Mouse (Mus musculus) heart, adult 2 months (tissue): Measurements from ENCODE around the gene Prrx1.

ENCODE experiments used
- CTCF ChIP-seq: fragments of 200-600 bp; IDR thresholded peaks from 2 replicates; pipeline ENCODE4 v1.8.1; 2022; ENCODE audit warnings: antibody characterized with exemption, mild to moderate bottlenecking, moderate library complexity
- EP300 ChIP-seq: fragments of 200-500 bp; IDR thresholded peaks from 2 replicates; pipeline ENCODE4 v1.6.1; 2011; ENCODE audit warnings: low read depth, low read length, control low read depth; ENCODE audit not compliant: insufficient read depth
- POLR2A ChIP-seq: fragments of 200-500 bp; IDR thresholded peaks from 2 replicates; pipeline ENCODE4 v1.6.1; 2011; ENCODE audit warnings: mild to moderate bottlenecking, low read depth, low read length, control low read depth; ENCODE audit not compliant: insufficient read depth

- TF ChIP-seq EP300 (no peak), POLR2A (no peak), CTCF (no peak)
Observed at GRCm38 (mm10) chr1:163283980-163284635, 29.4 kb downstream of the Prrx1 start.
